Mouse (Mus musculus): Measurements from ENCODE around the gene Rap1gap2. TPM values are rescaled to one million over a fixed set of nuclear protein-coding genes. Genes with fewer than 3 reads are reported as not detected.

Gene Rap1gap2
- total and polyA plus RNA-seq, 3 experiments: 5.8 to 10.1 TPM; not detected in 1

DNA sequence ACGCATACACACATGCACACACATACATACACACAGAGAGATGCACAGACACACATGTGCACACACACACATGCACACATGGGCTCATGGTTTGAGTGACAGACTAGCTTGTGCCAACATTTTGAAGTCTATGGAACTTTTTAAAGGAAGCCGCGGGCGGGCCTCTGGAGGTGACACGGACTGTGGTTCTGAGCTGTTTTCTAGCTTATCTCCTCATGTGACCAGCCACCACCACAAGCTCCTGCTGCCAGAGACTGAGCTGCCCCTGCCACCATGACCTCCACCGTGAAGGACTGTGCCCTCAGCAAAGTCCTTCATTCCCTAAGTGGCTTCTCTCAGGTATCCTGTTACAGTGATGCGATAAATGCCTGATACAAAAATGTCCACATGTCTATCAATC is 76.3 kb downstream of the Rap1gap2 start:
- Histone ChIP-seq H3K4me1 (ENCODE audit: control insufficient read depth in 1 of 2, insufficient read depth in 2 of 2, low read length in 2 of 2) (peaks cover 41 to 45% of the 10 kb centered on the region in 2 experiments), H3K79me2 (ENCODE audit: control insufficient read depth, insufficient read depth, low read length, poor library complexity) (no peaks in the 10 kb centered on the region), H3K27ac (ENCODE audit: control insufficient read depth, low read depth, low read length) (no peak overlapping the region), H3K9me3 (replicated peaks; ENCODE audit: insufficient read depth, low read length) (no peaks in the 10 kb centered on the region), H3K9ac (ENCODE audit: control insufficient read depth, low read depth, low read length, poor library complexity, severe bottlenecking) (no peak overlapping the region), H3K36me3 (ENCODE audit: control insufficient read depth in 1 of 2, insufficient read depth in 2 of 2, low read length in 2 of 2) (peaks cover 0 to 42% of the 10 kb centered on the region in 2 experiments; a peak in 2 of 4 replicates), H3K27me3 (ENCODE audit: control insufficient read depth in 1 of 2, insufficient read depth in 2 of 2, low read length in 2 of 2) (no peaks in the 10 kb centered on the region), H3K4me3 (ENCODE audit: control insufficient read depth in 1 of 2, insufficient read depth in 1 of 2, low read depth in 2 of 2, low read length in 2 of 2) (no peak overlapping the region)
- peak; percentile 31 for DNase-seq (ENCODE audit: low read depth, low spot score)
- TF ChIP-seq USF1 (IDR thresholded peaks at IDR 0.05; ENCODE audit: low read depth, low read length): peak; percentile 62; the same call in 1 of the 2 replicates
- TF ChIP-seq BHLHE40 (IDR thresholded peaks at IDR 0.05; ENCODE audit: borderline replicate concordance, low read depth, low read length): 0 out of 2 replicates have a peak, but pooled peaks have one; percentile 23
- TF ChIP-seq ZNF384 (IDR thresholded peaks at IDR 0.05; ENCODE audit: low read depth, low read length): no peak
- TF ChIP-seq MYC (IDR thresholded peaks at IDR 0.05; ENCODE audit: low read depth, low read length): no peak
- TF ChIP-seq TCF12 (IDR thresholded peaks at IDR 0.05; ENCODE audit: low read depth, low read length): no peak
- no peak for TF ChIP-seq ELF1 (IDR thresholded peaks at IDR 0.05; ENCODE audit: low read depth, low read length)
- no peak for TF ChIP-seq JUND (IDR thresholded peaks at IDR 0.05; ENCODE audit: low read depth, low read length)
- TF ChIP-seq GATA1 (IDR thresholded peaks at IDR 0.05; ENCODE audit: low read depth, low read length): no peak
- TF ChIP-seq TAL1 (IDR thresholded peaks at IDR 0.05; ENCODE audit: low read length): no peak
- TF ChIP-seq EP300 (IDR thresholded peaks at IDR 0.05; ENCODE audit: low read depth in 1 of 2, low read length in 2 of 2): 0 out of 4 replicates have a peak, but pooled peaks of 1 of the 2 experiments have one; percentile 5

DNA sequence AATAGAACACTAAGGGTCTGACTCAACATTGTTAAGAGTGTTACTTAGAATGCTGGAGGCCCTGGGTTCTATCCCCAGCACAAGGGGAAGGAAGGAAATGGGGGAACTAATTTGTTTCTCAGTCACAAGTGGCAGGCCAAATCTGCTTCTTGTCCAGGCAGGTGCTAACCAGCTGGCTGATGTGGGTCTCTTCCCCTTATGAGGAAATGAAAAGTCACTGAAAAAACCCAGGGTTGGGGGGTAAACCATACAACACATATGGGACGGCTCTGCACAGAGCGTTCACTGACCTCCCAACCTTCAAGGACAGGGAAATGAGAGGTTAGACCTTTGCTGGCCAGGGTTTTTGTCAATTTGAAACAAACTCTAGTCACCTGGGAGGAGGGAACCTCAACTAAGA is 77.7 kb downstream of the Rap1gap2 start:
- Histone ChIP-seq H3K9me3 (replicated peaks; ENCODE audit: insufficient read depth, low read length) (no peaks in the 10 kb centered on the region), H3K4me1 (ENCODE audit: control insufficient read depth in 1 of 2, insufficient read depth in 2 of 2, low read length in 2 of 2) (peaks cover 32 to 35% of the 10 kb centered on the region in 2 experiments), H3K79me2 (ENCODE audit: control insufficient read depth, insufficient read depth, low read length, poor library complexity) (no peaks in the 10 kb centered on the region), H3K27me3 (ENCODE audit: control insufficient read depth in 1 of 2, insufficient read depth in 2 of 2, low read length in 2 of 2) (no peaks in the 10 kb centered on the region), H3K4me3 (ENCODE audit: control insufficient read depth in 1 of 2, insufficient read depth in 1 of 2, low read depth in 2 of 2, low read length in 2 of 2) (no peak overlapping the region), H3K9ac (ENCODE audit: control insufficient read depth, low read depth, low read length, poor library complexity, severe bottlenecking) (no peak overlapping the region), H3K36me3 (ENCODE audit: control insufficient read depth in 1 of 2, insufficient read depth in 2 of 2, low read length in 2 of 2) (peaks cover 0 to 30% of the 10 kb centered on the region in 2 experiments; a peak in 2 of 4 replicates), H3K27ac (ENCODE audit: control insufficient read depth, low read depth, low read length) (no peak overlapping the region)
- TF ChIP-seq JUND (IDR thresholded peaks at IDR 0.05; ENCODE audit: low read depth, low read length) (no peak), ZMIZ1 (IDR thresholded peaks at IDR 0.05; ENCODE audit: low read depth, low read length) (no peak), GATA1 (IDR thresholded peaks at IDR 0.05; ENCODE audit: low read depth, low read length) (no peak), TBP (IDR thresholded peaks at IDR 0.05; ENCODE audit: low read depth, low read length) (no peak), POLR2AphosphoS2 (IDR thresholded peaks at IDR 0.05; ENCODE audit: low read length) (no peak), UBTF (IDR thresholded peaks at IDR 0.05; ENCODE audit: borderline replicate concordance, insufficient read depth, low read depth, low read length) (no peak), NELFE (IDR thresholded peaks at IDR 0.05; ENCODE audit: low read depth, low read length) (no peak), USF2 (IDR thresholded peaks at IDR 0.05; ENCODE audit: borderline replicate concordance in 1 of 2, insufficient read depth in 1 of 2, low read depth in 1 of 2, low read length in 2 of 2) (no peak), CHD2 (IDR thresholded peaks at IDR 0.05; ENCODE audit: low read length) (no peak), ETS1 (IDR thresholded peaks at IDR 0.05; ENCODE audit: low read depth, low read length) (no peak), MAX (IDR thresholded peaks at IDR 0.05; ENCODE audit: low read length) (no peak), CHD1 (IDR thresholded peaks at IDR 0.05; ENCODE audit: low read depth, low read length) (no peak), SMC3 (IDR thresholded peaks at IDR 0.05; ENCODE audit: low read depth, low read length) (no peak), MAFK (IDR thresholded peaks at IDR 0.05; ENCODE audit: borderline replicate concordance, low read depth, low read length) (no peak), BHLHE40 (IDR thresholded peaks at IDR 0.05; ENCODE audit: borderline replicate concordance, low read depth, low read length) (no peak), KAT2A (conservative IDR thresholded peaks at IDR 0.05; ENCODE audit: low read depth, low read length) (no peak)
- DNase-seq (ENCODE audit: low read depth, low spot score): no peak
